Comparison of ENCODE assay signal across 22 mouse cellular contexts in the genomic region with DNA sequence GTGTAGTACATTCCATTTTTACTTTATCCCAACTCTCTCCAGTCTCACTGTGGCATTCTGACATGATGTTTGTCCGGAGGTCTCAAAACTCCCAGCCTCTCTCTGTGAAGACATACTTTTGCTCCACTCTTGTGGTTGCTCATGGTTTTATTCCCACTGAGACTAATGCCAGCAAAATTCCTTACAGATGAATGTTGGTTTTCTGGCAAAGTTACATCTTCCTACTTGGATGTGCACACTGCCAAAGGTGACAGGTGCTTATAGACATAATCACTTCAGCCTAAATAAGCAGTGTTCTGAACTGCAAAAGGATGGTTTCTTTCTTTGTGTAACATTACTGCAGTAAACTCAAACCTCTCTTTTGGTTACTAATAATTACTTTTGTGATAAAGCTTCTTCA.
"Had no signal": no experiment of that assay in that cellular context is flagged by ENCODE, and none has a peak within 500 bp of the region (broad histone marks: within the 10 kb centered on the region; RNA-seq: fewer than 3 reads in every experiment).

No protein-coding gene starts in this region.

- H3K4me3 ChIP-seq: gastrocnemius, adult 2 months; heart, embryonic 10.5 days; heart, embryonic 12.5 days; hindbrain, embryonic 10.5 days; hindbrain, embryonic 12.5 days; intestine, embryonic 15.5 days; layer of hippocampus, adult 2 months; left cerebral cortex, adult 2 months; limb, embryonic 10.5 days; limb, embryonic 12.5 days; liver, embryonic 13.5 days had no signal

- H3K36me3 ChIP-seq: heart, embryonic 10.5 days; heart, embryonic 12.5 days; hindbrain, embryonic 10.5 days; hindbrain, embryonic 12.5 days; intestine, embryonic 15.5 days; limb, embryonic 10.5 days; limb, embryonic 12.5 days; liver, embryonic 13.5 days had no signal

- DNase-seq: gastrocnemius, adult 2 months; gastrocnemius, postnatal 10 days; gastrocnemius, postnatal 25 days; heart, adult 18-20 months; heart, postnatal 10 days; heart, postnatal 4 days; kidney, adult 18-20 months; kidney, adult 8-10 months; kidney, postnatal 10 days; kidney, postnatal 25 days; kidney, postnatal 4 days; liver; liver, embryonic 13.5 days had no signal

- H3K27me3 ChIP-seq: heart, embryonic 12.5 days; hindbrain, embryonic 12.5 days; intestine, embryonic 15.5 days; limb, embryonic 12.5 days; liver, embryonic 13.5 days had no signal
